Mouse (Mus musculus): ENCODE data around the gene Gpr174. TPM values are rescaled to one million over a fixed set of nuclear protein-coding genes. Genes with fewer than 3 reads are reported as not detected.
"Not testable (repeated sequence)": the region's sequence is repeated elsewhere in the genome, so short reads cannot be mapped to it uniquely, and the experiment has no call there.

The Gpr174 gene
- 0.15 and 0.22 TPM in 2 replicates for polyA plus RNA-seq (2015; fragmentation: Nextera tagmentation; extraction: Ambion mirVana)

- H3K4me2 ChIP-seq (replicated peaks), result no peak within 1 kb of the TSS
- no peak within 1 kb of the TSS for H3K9ac ChIP-seq (replicated peaks)
- no peaks in the 10 kb centered on the region for H3K36me3 ChIP-seq
- no peak for ATAC-seq (replicated peaks)
- no peaks in the 10 kb centered on the region for H3K9me3 ChIP-seq
- H3K4me3 ChIP-seq, result no peak within 1 kb of the TSS
- H3K27me3 ChIP-seq, result no peaks in the 10 kb centered on the region
- 58% methylated on average over 2 of the region's 2 CpGs for WGBS
- H3K27ac ChIP-seq (replicated peaks), result no peak within 1 kb of the TSS
- H3K4me1 ChIP-seq, result no peaks in the 10 kb centered on the region
Observed at GRCm38 (mm10) chrX:107255486-107256227, at the start of gene Gpr174. Gene Gpr174 (plus strand): TSS chrX:107255878.

DNA sequence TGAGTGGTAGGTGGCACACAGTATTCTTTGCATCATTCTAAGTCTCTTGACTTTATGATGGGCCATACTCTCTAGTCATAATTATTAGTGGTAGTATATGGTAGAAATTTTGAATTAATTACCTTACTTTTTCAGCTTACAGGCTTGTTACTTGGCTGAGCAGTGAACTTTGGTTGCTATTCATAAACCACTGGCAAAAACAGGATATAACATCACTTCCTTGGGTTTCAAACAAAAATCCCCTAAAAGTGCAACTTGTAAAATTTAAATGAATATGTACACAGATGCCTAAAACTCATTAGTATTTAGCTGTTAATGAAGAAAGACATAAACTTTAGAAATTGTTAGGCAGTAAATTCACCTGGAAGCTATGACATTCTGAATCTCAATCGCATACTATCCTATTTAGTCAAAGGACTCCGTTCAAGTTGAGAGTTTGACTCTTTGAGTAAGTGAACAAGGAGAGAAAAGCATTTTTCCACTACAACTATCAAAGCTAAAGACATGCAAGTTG, 38.0 kb upstream of the Gpr174 start:
- Histone ChIP-seq H3K36me3 (no peaks in the 10 kb centered on the region), H3K9ac (replicated peaks) (no peak overlapping the region), H3K4me3 (no peak overlapping the region), H3K9me3 (no peaks in the 10 kb centered on the region), H3K27me3 (no peaks in the 10 kb centered on the region), H3K4me1 (no peaks in the 10 kb centered on the region), H3K27ac (replicated peaks) (no peak overlapping the region), H3K4me2 (replicated peaks) (no peak overlapping the region)
- no peak for ATAC-seq (replicated peaks)
- 76% methylated on average over 2 of the region's 2 CpGs for WGBS

DNA sequence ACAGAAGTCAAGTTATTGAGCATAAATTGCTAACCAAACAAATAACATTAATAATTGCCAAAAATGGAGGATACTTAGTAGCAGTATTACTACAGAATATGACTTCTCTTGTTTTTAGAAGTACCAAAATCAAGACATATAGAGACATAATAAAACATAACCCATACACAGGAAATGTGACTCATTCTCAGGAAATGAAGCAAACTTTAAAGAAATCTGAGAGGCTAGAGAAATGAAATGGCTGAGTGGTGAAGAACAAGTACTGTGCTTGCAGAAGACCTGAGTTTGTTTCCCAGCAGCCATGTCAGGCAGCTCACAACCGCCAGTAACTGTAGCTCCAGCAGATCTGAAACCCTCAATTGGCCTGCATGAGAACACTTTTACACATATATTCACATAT, 30.8 kb upstream of the Gpr174 start:
- Histone ChIP-seq H3K4me3 (no peak overlapping the region), H3K9me3 (no peaks in the 10 kb centered on the region), H3K9ac (replicated peaks) (no peak overlapping the region), H3K4me1 (no peaks in the 10 kb centered on the region), H3K27ac (replicated peaks) (no peak overlapping the region), H3K4me2 (replicated peaks) (no peak overlapping the region), H3K27me3 (no peaks in the 10 kb centered on the region), H3K36me3 (no peaks in the 10 kb centered on the region)
- 83% methylated on average over 1 of the region's 1 CpGs for WGBS
- no peak for ATAC-seq (replicated peaks)

DNA sequence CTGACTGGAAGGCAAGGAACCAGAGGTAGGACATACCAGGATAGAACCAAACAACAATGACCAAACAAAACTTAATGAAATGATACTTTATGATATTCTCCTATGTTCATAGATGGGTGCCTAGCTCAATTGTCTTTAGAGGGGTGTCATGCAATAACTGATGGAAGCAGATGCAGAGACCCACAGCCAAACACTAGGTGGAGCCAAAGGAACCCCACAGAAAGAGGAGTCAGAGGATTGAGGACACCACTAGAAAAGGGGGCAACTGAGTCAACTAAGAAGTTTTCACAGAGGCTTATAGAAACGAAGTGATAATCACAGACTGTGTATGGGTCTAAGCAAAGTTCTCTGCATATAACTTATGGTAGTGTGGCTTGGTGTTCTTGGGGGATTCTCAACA, 24.5 kb upstream of the Gpr174 start:
- 50% methylated on average over 1 of the region's 1 CpGs for WGBS
- no peak overlapping the region for H3K4me3 ChIP-seq
- ATAC-seq (replicated peaks), result no peak
- H3K9me3 ChIP-seq, result no peaks in the 10 kb centered on the region
- no peak overlapping the region for H3K9ac ChIP-seq (replicated peaks)
- no peak overlapping the region for H3K4me2 ChIP-seq (replicated peaks)
- no peaks in the 10 kb centered on the region for H3K4me1 ChIP-seq
- no peaks in the 10 kb centered on the region for H3K27me3 ChIP-seq
- H3K36me3 ChIP-seq, result no peaks in the 10 kb centered on the region
- no peak overlapping the region for H3K27ac ChIP-seq (replicated peaks)

DNA sequence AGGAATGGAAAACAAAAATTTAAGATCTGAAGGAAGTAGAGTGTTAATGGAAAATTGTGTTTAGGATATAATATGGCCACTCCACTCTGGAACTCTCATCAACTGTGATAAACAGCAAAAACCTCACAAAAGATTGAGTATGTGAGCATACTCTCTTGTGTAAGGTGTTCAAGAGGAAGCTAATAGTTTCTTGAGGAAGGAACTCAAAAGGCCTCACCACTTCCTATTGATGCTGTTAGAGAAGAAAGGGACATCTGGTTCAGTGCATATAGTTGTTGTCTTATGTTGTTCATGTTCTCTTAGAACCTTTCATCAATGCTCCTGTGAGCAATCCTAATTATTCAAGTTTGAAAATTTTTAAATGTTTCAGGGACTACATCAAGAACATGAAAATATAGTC, 21.0 kb upstream of the Gpr174 start:
- Histone ChIP-seq H3K9ac (replicated peaks) (no peak overlapping the region), H3K36me3 (no peaks in the 10 kb centered on the region), H3K4me3 (no peak overlapping the region), H3K4me1 (no peaks in the 10 kb centered on the region), H3K27me3 (no peaks in the 10 kb centered on the region), H3K9me3 (no peaks in the 10 kb centered on the region), H3K27ac (replicated peaks) (no peak overlapping the region), H3K4me2 (replicated peaks) (no peak overlapping the region)
- no peak for ATAC-seq (replicated peaks)

DNA sequence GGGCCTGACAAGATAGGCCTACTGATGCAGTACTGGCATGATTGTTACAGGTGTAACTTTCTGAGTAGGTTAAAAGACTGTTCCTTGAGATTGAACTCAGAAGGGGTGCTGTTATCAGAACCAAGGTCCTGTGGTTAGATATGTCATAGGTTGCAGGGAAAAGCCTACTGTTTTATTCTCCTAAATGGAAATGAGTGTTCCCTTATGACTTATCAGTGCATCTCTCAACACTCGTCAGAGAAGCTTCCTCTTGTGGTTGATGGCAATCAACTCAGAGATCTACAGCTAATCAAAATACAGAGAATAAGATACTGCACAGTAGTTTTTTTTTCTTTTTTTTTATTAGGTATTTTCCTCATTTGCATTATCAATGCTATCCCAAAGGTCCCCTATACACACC, 19.2 kb upstream of the Gpr174 start:
- H3K27ac ChIP-seq (replicated peaks), result no peak overlapping the region
- H3K4me3 ChIP-seq, result no peak overlapping the region
- H3K36me3 ChIP-seq, result no peaks in the 10 kb centered on the region
- H3K27me3 ChIP-seq, result no peaks in the 10 kb centered on the region
- no peaks in the 10 kb centered on the region for H3K4me1 ChIP-seq
- H3K9me3 ChIP-seq, result no peaks in the 10 kb centered on the region
- H3K4me2 ChIP-seq (replicated peaks), result no peak overlapping the region
- ATAC-seq (replicated peaks), result no peak
- no peak overlapping the region for H3K9ac ChIP-seq (replicated peaks)
- WGBS, result 88% methylated on average over 1 of the region's 1 CpGs

- no peaks in the 10 kb centered on the region for H3K9me3 ChIP-seq
- 87% methylated on average over 2 of the region's 2 CpGs for WGBS
- H3K9ac ChIP-seq (replicated peaks), result no peak overlapping the region
- no peaks in the 10 kb centered on the region for H3K36me3 ChIP-seq
- ATAC-seq (replicated peaks), result no peak
- H3K27ac ChIP-seq (replicated peaks), result no peak overlapping the region
- no peak overlapping the region for H3K4me2 ChIP-seq (replicated peaks)
- no peaks in the 10 kb centered on the region for H3K27me3 ChIP-seq
- no peak overlapping the region for H3K4me3 ChIP-seq
- H3K4me1 ChIP-seq, result no peaks in the 10 kb centered on the region
Observed at GRCm38 (mm10) chrX:107250390-107250789, 5.3 kb upstream of the Gpr174 start.

- H3K27me3 ChIP-seq, result no peaks in the 10 kb centered on the region
- no peak for ATAC-seq (replicated peaks)
- H3K4me2 ChIP-seq (replicated peaks), result no peak overlapping the region
- H3K27ac ChIP-seq (replicated peaks), result no peak overlapping the region
- no peak overlapping the region for H3K4me3 ChIP-seq
- H3K36me3 ChIP-seq, result no peaks in the 10 kb centered on the region
- no peak overlapping the region for H3K9ac ChIP-seq (replicated peaks)
- no peaks in the 10 kb centered on the region for H3K9me3 ChIP-seq
- H3K4me1 ChIP-seq, result no peaks in the 10 kb centered on the region
- WGBS, result 22% methylated on average over 1 of the region's 1 CpGs
Observed at GRCm38 (mm10) chrX:107264619-107265018, 8.9 kb downstream of the Gpr174 start.

DNA sequence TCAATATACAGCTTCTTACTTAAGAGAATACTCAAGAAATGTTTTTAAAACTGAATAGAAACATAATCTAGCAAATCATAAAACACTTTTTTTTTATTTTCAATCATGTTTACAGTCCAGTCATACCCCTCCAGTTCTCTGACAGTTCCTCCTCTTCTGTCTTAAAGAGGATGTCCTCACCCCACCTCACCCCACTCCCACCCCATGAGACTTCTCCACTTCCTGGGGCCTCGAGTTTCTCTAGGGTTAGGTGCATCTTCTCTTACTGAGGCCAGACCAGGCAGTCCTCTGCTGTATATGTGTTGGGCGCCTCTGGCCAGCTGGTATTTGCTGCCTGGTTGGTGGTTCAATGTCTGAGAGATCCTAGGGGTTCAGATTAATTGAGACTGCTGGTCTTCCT, 21.9 kb downstream of the Gpr174 start:
- Histone ChIP-seq H3K4me2 (replicated peaks) (no peak overlapping the region), H3K9me3 (no peaks in the 10 kb centered on the region), H3K4me3 (no peak overlapping the region), H3K9ac (replicated peaks) (no peak overlapping the region), H3K27ac (replicated peaks) (no peak overlapping the region), H3K4me1 (no peaks in the 10 kb centered on the region), H3K36me3 (no peaks in the 10 kb centered on the region), H3K27me3 (no peaks in the 10 kb centered on the region)
- 57% methylated on average over 2 of the region's 2 CpGs for WGBS
- ATAC-seq (replicated peaks), result no peak

GRCm38 (mm10) chrX:107284211-107284610, 28.5 kb downstream of the Gpr174 start:
- no peak for ATAC-seq (replicated peaks)
- Histone ChIP-seq H3K9me3 (no peaks in the 10 kb centered on the region), H3K4me1 (no peaks in the 10 kb centered on the region), H3K4me2 (replicated peaks) (no peak overlapping the region), H3K9ac (replicated peaks) (no peak overlapping the region), H3K27me3 (no peaks in the 10 kb centered on the region), H3K36me3 (no peaks in the 10 kb centered on the region), H3K27ac (replicated peaks) (no peak overlapping the region), H3K4me3 (no peak overlapping the region)
- WGBS, result 75% methylated on average over 4 of the region's 4 CpGs

DNA sequence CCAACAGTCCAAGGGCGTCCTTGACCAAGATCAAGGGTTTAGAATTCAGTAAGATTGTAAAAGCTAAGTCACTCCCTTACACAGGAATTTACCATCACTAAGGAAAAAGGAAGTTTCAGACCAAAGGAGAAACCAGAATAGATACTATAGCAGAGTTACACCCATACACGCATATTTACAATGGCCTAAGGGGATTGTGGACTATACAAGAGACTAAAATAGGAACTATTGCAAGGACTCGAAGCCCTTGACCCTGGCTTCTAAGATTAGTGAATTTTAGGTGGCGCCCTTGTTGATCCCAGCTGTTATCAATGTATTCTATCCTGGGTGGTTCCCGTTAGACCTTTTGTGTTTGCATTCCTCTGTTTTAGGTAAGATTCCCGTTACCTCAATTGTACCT, 42.2 kb downstream of the Gpr174 start:
- not testable (repeated sequence) for ATAC-seq (replicated peaks); H3K36me3 ChIP-seq; H3K4me3 ChIP-seq; H3K4me1 ChIP-seq; H3K27me3 ChIP-seq; H3K9ac ChIP-seq (replicated peaks); H3K27ac ChIP-seq (replicated peaks); H3K9me3 ChIP-seq; H3K4me2 ChIP-seq (replicated peaks)
- WGBS, result 90% methylated on average over 6 of the region's 6 CpGs

DNA sequence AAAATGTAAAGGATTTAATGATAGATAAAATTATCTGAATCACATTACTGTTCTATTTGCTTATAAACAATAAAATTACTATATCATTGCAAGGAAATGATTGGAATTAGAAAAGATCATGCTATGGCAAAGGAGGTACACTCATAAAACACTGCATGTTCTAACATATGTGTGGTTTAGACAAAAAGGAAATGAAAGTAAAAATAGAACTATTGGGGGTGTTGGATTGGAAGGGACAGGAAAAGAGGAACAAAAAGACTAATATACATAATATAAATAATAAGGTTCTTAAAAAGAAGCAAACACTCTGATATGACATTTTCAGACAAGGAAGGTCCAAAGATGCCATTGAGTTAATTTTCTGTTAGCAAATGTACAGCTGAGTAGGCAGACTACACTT, 43.1 kb downstream of the Gpr174 start:
- H3K27ac ChIP-seq (replicated peaks), result no peak overlapping the region
- no peak overlapping the region for H3K4me2 ChIP-seq (replicated peaks)
- ATAC-seq (replicated peaks), result no peak
- no peaks in the 10 kb centered on the region for H3K9me3 ChIP-seq
- no peak overlapping the region for H3K4me3 ChIP-seq
- no peaks in the 10 kb centered on the region for H3K27me3 ChIP-seq
- no peak overlapping the region for H3K9ac ChIP-seq (replicated peaks)
- no peaks in the 10 kb centered on the region for H3K36me3 ChIP-seq
- H3K4me1 ChIP-seq, result no peaks in the 10 kb centered on the region

- no peaks in the 10 kb centered on the region for H3K27me3 ChIP-seq
- H3K36me3 ChIP-seq, result no peaks in the 10 kb centered on the region
- H3K4me2 ChIP-seq (replicated peaks), result no peak overlapping the region
- no peak overlapping the region for H3K9ac ChIP-seq (replicated peaks)
- no peaks in the 10 kb centered on the region for H3K9me3 ChIP-seq
- H3K27ac ChIP-seq (replicated peaks), result no peak overlapping the region
- H3K4me3 ChIP-seq, result no peak overlapping the region
- ATAC-seq (replicated peaks), result no peak
- H3K4me1 ChIP-seq, result no peaks in the 10 kb centered on the region
Observed at GRCm38 (mm10) chrX:107306492-107306891, 50.8 kb downstream of the Gpr174 start.
